Comparison of ENCODE assay signal across 13 mouse cellular contexts in genomic region chr13:97479066-97479586, GRCm38 (mm10).
DNase-seq lines count a peak whose midpoint lies in the region.
"Had no signal": no experiment of that assay in that cellular context is flagged by ENCODE, and none has a peak within 500 bp of the region (broad histone marks: within the 10 kb centered on the region; RNA-seq: fewer than 3 reads in every experiment).

No protein-coding gene starts in this region.

- DNase-seq in heart, postnatal 4 days = peak; percentile 29
- no peak for DNase-seq in heart, postnatal 36 days
- peak; percentile 28 for DNase-seq in ovary, postnatal 36 days (ENCODE audit: low spot score)
- no peak for DNase-seq in ovary, postnatal 10 days (ENCODE audit: low spot score)
- peak; percentile 80 for DNase-seq in adipocyte (ENCODE audit: low spot score)
- DNase-seq in gastrocnemius, postnatal 10 days = no peak
- DNase-seq: adrenal gland, postnatal 14 days; B cell, adult 2 months; cerebellum, adult 11-12 months; cerebellum, adult 9-10 months; cerebellum, postnatal 25 days; gastrocnemius, adult 2 months; heart, postnatal 10 days had no signal

- intact Hi-C loops in heart, postnatal 36 days (cut with DNase I) = no loop called here

Comparison
In these comparisons a context has a peak if more than half of its experiments do, and no peak if none do; other contexts are left out.
1. DNase-seq: peak in heart, postnatal 4 days (single experiment), ovary, postnatal 36 days (single experiment) and adipocyte (single experiment); none in heart, postnatal 36 days (0 of 2), ovary, postnatal 10 days (single experiment) and gastrocnemius, postnatal 10 days (single experiment).